In genomic region chr17:81787350-81787749, GRCm38 (mm10) we compare ENCODE assay signal across 9 mouse cellular contexts. TPM values are rescaled to one million over a fixed set of nuclear protein-coding genes. Genes with fewer than 3 reads are reported as not detected.
A peak's percentile ranks its signal among the peaks of the same experiment; 100 is the strongest.
DNase-seq lines count a peak whose midpoint lies in the region; ATAC-seq and TF ChIP-seq lines count a peak whose summit lies in the region.
"Had no signal": no experiment of that assay in that cellular context is flagged by ENCODE, and none has a peak within 500 bp of the region (broad histone marks: within the 10 kb centered on the region; RNA-seq: fewer than 3 reads in every experiment).

No protein-coding gene starts in this region.

- TF ChIP-seq POLR2A in brain, embryonic 14.5 days (IDR thresholded peaks at IDR 0.05; ENCODE audit: borderline replicate concordance, extremely low read depth, insufficient read depth, insufficient read length, poor library complexity, severe bottlenecking) = no peak
- no peak for TF ChIP-seq POLR2A in lung, adult 2 months (IDR thresholded peaks at IDR 0.05; ENCODE audit: borderline replicate concordance, extremely low read depth, low read depth, low read length)

- H3K36me3 ChIP-seq in intestine, postnatal 0 days (ENCODE audit: control insufficient read depth, insufficient read depth) = no peaks in the 10 kb centered on the region
- no peaks in the 10 kb centered on the region for H3K36me3 ChIP-seq in intestine, embryonic 15.5 days
- H3K36me3 ChIP-seq in ES-E14 (ENCODE audit: control insufficient read depth, insufficient read depth, low read length, poor library complexity, severe bottlenecking) = no peaks in the 10 kb centered on the region
- H3K36me3 ChIP-seq in forebrain, embryonic 14.5 days (ENCODE audit: control insufficient read depth, insufficient read depth, low read length) = no peaks in the 10 kb centered on the region
- H3K36me3 ChIP-seq: neural tube, embryonic 13.5 days had no signal

- in situ Hi-C loops in ES-E14 (cut with MboI; ENCODE audit: low sequenced_read_pairs in 2 of 2, unreplicated experiment in 2 of 2) = no loop called here

- WGBS in intestine, postnatal 0 days = 38% methylated on average over 4 of the region's 4 CpGs
- WGBS in intestine, embryonic 15.5 days = 43% methylated on average over 4 of the region's 4 CpGs
- WGBS in forebrain, embryonic 14.5 days = 40% methylated on average over 4 of the region's 4 CpGs
- 33% methylated on average over 4 of the region's 4 CpGs for WGBS in lung, adult 2 months

- no peak overlapping the region for H3K4me3 ChIP-seq in intestine, postnatal 0 days (ENCODE audit: low read depth, low read length)
- no peak overlapping the region for H3K4me3 ChIP-seq in intestine, embryonic 15.5 days (replicated peaks)
- no peak overlapping the region for H3K4me3 ChIP-seq in ES-E14 (ENCODE audit: insufficient read depth in 1 of 2, low read depth in 1 of 2, low read length in 2 of 2, poor library complexity in 1 of 2, severe bottlenecking in 1 of 2)
- H3K4me3 ChIP-seq in forebrain, embryonic 14.5 days (ENCODE audit: low read depth, low read length) = no peak overlapping the region
- no peak overlapping the region for H3K4me3 ChIP-seq in lung, adult 2 months (replicated peaks; ENCODE audit: extremely low read depth, low read depth, low read length)
- H3K4me3 ChIP-seq: neural tube, embryonic 13.5 days had no signal

- TF ChIP-seq CTCF in intestine, postnatal 0 days (IDR thresholded peaks at IDR 0.05; ENCODE audit: low read depth) = peak; percentile 71
- peak; percentile 49; the same call in 1 of the 2 replicates for TF ChIP-seq CTCF in brain, embryonic 14.5 days (IDR thresholded peaks at IDR 0.05; ENCODE audit: borderline replicate concordance, extremely low read depth, insufficient read depth, insufficient read length)
- TF ChIP-seq CTCF in lung, adult 2 months (IDR thresholded peaks at IDR 0.05; ENCODE audit: insufficient read depth, low read length) = peak; percentile 44

- H3K9ac ChIP-seq in intestine, postnatal 0 days (ENCODE audit: low read depth, low read length) = no peak overlapping the region
- H3K9ac ChIP-seq in intestine, embryonic 15.5 days = no peak overlapping the region
- H3K9ac ChIP-seq in ES-E14 (ENCODE audit: insufficient read depth, low read depth, low read length, poor library complexity, severe bottlenecking) = no peak overlapping the region
- H3K9ac ChIP-seq in forebrain, embryonic 14.5 days (ENCODE audit: low read length) = no peak overlapping the region
- H3K9ac ChIP-seq: neural tube, embryonic 13.5 days had no signal

- no peak for ATAC-seq in intestine, postnatal 0 days
- ATAC-seq in intestine, embryonic 15.5 days = no peak
- 0 out of 2 replicates have a peak, but pooled peaks have one; percentile 58 for ATAC-seq in forebrain, embryonic 14.5 days

- DNase-seq in ES-E14 (ENCODE audit: low read depth, low spot score) = peak; percentile 34
- peak; percentile 70 for DNase-seq in brain, embryonic 14.5 days (ENCODE audit: low read depth)
- peak; percentile 59 for DNase-seq in forebrain, embryonic 14.5 days (ENCODE audit: low spot score)
- DNase-seq in kidney, adult 9 months = peak; percentile 64
- DNase-seq in lung, adult 2 months = peak; percentile 24
- DNase-seq in thymus, postnatal 4 days = peak; percentile 14

- no peak overlapping the region for H3K4me2 ChIP-seq in intestine, postnatal 0 days (replicated peaks; ENCODE audit: low read depth)
- H3K4me2 ChIP-seq in intestine, embryonic 15.5 days (replicated peaks) = no peak overlapping the region
- no peak overlapping the region for H3K4me2 ChIP-seq in forebrain, embryonic 14.5 days (ENCODE audit: low read length)
- H3K4me2 ChIP-seq: neural tube, embryonic 13.5 days had no signal

- no peaks in the 10 kb centered on the region for H3K9me3 ChIP-seq in intestine, postnatal 0 days (ENCODE audit: control insufficient read depth)
- no peaks in the 10 kb centered on the region for H3K9me3 ChIP-seq in intestine, embryonic 15.5 days
- no peaks in the 10 kb centered on the region for H3K9me3 ChIP-seq in ES-E14 (ENCODE audit: control insufficient read depth, insufficient read depth, low read depth, low read length)
- no peaks in the 10 kb centered on the region for H3K9me3 ChIP-seq in forebrain, embryonic 14.5 days (replicated peaks; ENCODE audit: control insufficient read depth, low read length)
- H3K9me3 ChIP-seq: neural tube, embryonic 13.5 days had no signal

- H3K27me3 ChIP-seq in intestine, postnatal 0 days (replicated peaks; ENCODE audit: control insufficient read depth, insufficient read depth, low read length) = no peaks in the 10 kb centered on the region
- no peaks in the 10 kb centered on the region for H3K27me3 ChIP-seq in intestine, embryonic 15.5 days (replicated peaks)
- H3K27me3 ChIP-seq in forebrain, embryonic 14.5 days (replicated peaks; ENCODE audit: control insufficient read depth, insufficient read depth, low read length) = no peaks in the 10 kb centered on the region
- H3K27me3 ChIP-seq: neural tube, embryonic 13.5 days had no signal

- H3K4me1 ChIP-seq in intestine, postnatal 0 days (replicated peaks; ENCODE audit: control insufficient read depth, insufficient read depth, low read length) = no peaks in the 10 kb centered on the region
- no peaks in the 10 kb centered on the region for H3K4me1 ChIP-seq in intestine, embryonic 15.5 days (replicated peaks)
- H3K4me1 ChIP-seq in ES-E14 (ENCODE audit: control insufficient read depth in 2 of 2, insufficient read depth in 2 of 2, low read length in 2 of 2, poor library complexity in 1 of 2) = no peaks in the 10 kb centered on the region
- no peaks in the 10 kb centered on the region for H3K4me1 ChIP-seq in forebrain, embryonic 14.5 days (ENCODE audit: control insufficient read depth, insufficient read depth, low read length)
- H3K4me1 ChIP-seq in lung, adult 2 months (ENCODE audit: control insufficient read depth, insufficient read depth, low read length) = no peaks in the 10 kb centered on the region
- H3K4me1 ChIP-seq: neural tube, embryonic 13.5 days had no signal

- no peak overlapping the region for H3K27ac ChIP-seq in intestine, postnatal 0 days (ENCODE audit: low read depth, low read length)
- no peak overlapping the region for H3K27ac ChIP-seq in intestine, embryonic 15.5 days
- no peak overlapping the region for H3K27ac ChIP-seq in ES-E14 (ENCODE audit: insufficient read depth, low read depth, low read length, poor library complexity, severe bottlenecking)
- H3K27ac ChIP-seq in forebrain, embryonic 14.5 days (ENCODE audit: low read depth, low read length) = no peak overlapping the region
- H3K27ac ChIP-seq: neural tube, embryonic 13.5 days had no signal

TF ChIP-seq in ES-E14, 5 proteins besides CTCF, POLR2A, EP300 and RAD21:
- TF ChIP-seq ZNF384 (IDR thresholded peaks at IDR 0.05; ENCODE audit: low read depth, low read length) (no peak), CHD2 (IDR thresholded peaks at IDR 0.05; ENCODE audit: low read depth, low read length) (no peak), HCFC1 (IDR thresholded peaks at IDR 0.05; ENCODE audit: borderline replicate concordance, insufficient read depth, low read length) (no peak), MAFK (IDR thresholded peaks at IDR 0.05; ENCODE audit: insufficient read depth, low read depth, low read length) (no peak), ZC3H11A (IDR thresholded peaks at IDR 0.05; ENCODE audit: borderline replicate concordance, low read depth, low read length) (no peak)

RNA-seq across cellular contexts. Expression of gene Slc8a1, which starts 49.2 kb away (rescaled TPM):
- polyA plus RNA-seq in intestine, postnatal 0 days (2015; fragmentation: Nextera tagmentation; extraction: Ambion mirVana) = 2.9 and 3.3 TPM in 2 replicates
- 5.1 and 5.5 TPM in 2 replicates for polyA plus RNA-seq in intestine, embryonic 15.5 days (2015; fragmentation: Nextera tagmentation; extraction: Ambion mirVana)
- 0.71 and 0.74 TPM in 2 replicates for total RNA-seq in ES-E14 (2012; rRNA removed)
- 10.1 and 20.6 TPM in 2 replicates for polyA plus RNA-seq in brain, embryonic 14.5 days (2012; rRNA removed)
- 9.2 and 18.6 TPM in 2 replicates for polyA plus RNA-seq in forebrain, embryonic 14.5 days (2014; fragmentation: Nextera tagmentation; extraction: Ambion mirVana)
- polyA plus RNA-seq in lung, adult 2 months (2012; rRNA removed) = 4.8 and 8.0 TPM in 2 replicates

Comparison
In these comparisons a context has a peak if more than half of its experiments do, and no peak if none do; other contexts are left out.
1. DNase-seq: peak in every context shown above with its lines; median percentile 70 in brain, embryonic 14.5 days; 64 in kidney, adult 9 months; 59 in forebrain, embryonic 14.5 days; 34 in ES-E14; 24 in lung, adult 2 months; 14 in thymus, postnatal 4 days.